ENCODE assay signal across 8 mouse cellular contexts in genomic region chr5:37029326-37029905, GRCm38 (mm10). TPM values are rescaled to one million over a fixed set of nuclear protein-coding genes. Genes with fewer than 3 reads are reported as not detected.
A peak's percentile ranks its signal among the peaks of the same experiment; 100 is the strongest.
DNase-seq lines count a peak whose midpoint lies in the region; ATAC-seq and TF ChIP-seq lines count a peak whose summit lies in the region.

No protein-coding gene starts in this region.

- no peak overlapping the region for H3K27ac ChIP-seq in heart, embryonic 12.5 days (ENCODE audit: poor library complexity, severe bottlenecking)
- no peak overlapping the region for H3K27ac ChIP-seq in ES-Bruce4 (ENCODE audit: insufficient read depth, low read length)
- no peak overlapping the region for H3K27ac ChIP-seq in embryonic facial prominence, embryonic 12.5 days
- H3K27ac ChIP-seq in limb, embryonic 14.5 days (replicated peaks; ENCODE audit: low read depth, low read length): no peak overlapping the region
- H3K27ac ChIP-seq in kidney, adult 2 months (ENCODE audit: insufficient read depth, low read depth, low read length): no peak overlapping the region

- ATAC-seq in heart, embryonic 12.5 days (ENCODE audit: insufficient number of reproducible peaks, low FRiP score): no peak
- ATAC-seq in embryonic facial prominence, embryonic 12.5 days (ENCODE audit: insufficient number of reproducible peaks, insufficient read depth, low FRiP score, low TSS enrichment): no peak
- ATAC-seq in limb, embryonic 14.5 days (ENCODE audit: low FRiP score, low read depth): no peak

- no peak overlapping the region for H3K9ac ChIP-seq in heart, embryonic 12.5 days
- H3K9ac ChIP-seq in ES-Bruce4 (ENCODE audit: low read depth, poor library complexity, severe bottlenecking): 0 out of 2 replicates have a peak overlapping the region, but pooled peaks have one; percentile 20
- H3K9ac ChIP-seq in embryonic facial prominence, embryonic 12.5 days: no peak overlapping the region
- H3K9ac ChIP-seq in limb, embryonic 14.5 days (ENCODE audit: low read depth, low read length, severe bottlenecking): no peak overlapping the region

- no peaks in the 10 kb centered on the region for H3K9me3 ChIP-seq in heart, embryonic 12.5 days (replicated peaks)
- H3K9me3 ChIP-seq in ES-Bruce4 (replicated peaks; ENCODE audit: control insufficient read depth, insufficient read depth, low read length, poor library complexity, severe bottlenecking): no peaks in the 10 kb centered on the region
- no peaks in the 10 kb centered on the region for H3K9me3 ChIP-seq in embryonic facial prominence, embryonic 12.5 days
- no peaks in the 10 kb centered on the region for H3K9me3 ChIP-seq in limb, embryonic 14.5 days (ENCODE audit: control insufficient read depth, low read length)

- peak overlapping the region; percentile 74 for H3K4me3 ChIP-seq in heart, embryonic 12.5 days
- H3K4me3 ChIP-seq in ES-Bruce4 (ENCODE audit: low read depth, low read length): peak overlapping the region; percentile 87
- peak overlapping the region; percentile 51 for H3K4me3 ChIP-seq in embryonic facial prominence, embryonic 12.5 days
- peak overlapping the region; percentile 52 for H3K4me3 ChIP-seq in limb, embryonic 14.5 days (replicated peaks; ENCODE audit: low read length)
- H3K4me3 ChIP-seq in kidney, adult 2 months (ENCODE audit: insufficient read depth, low read depth, low read length): no peak overlapping the region

- H3K36me3 ChIP-seq in heart, embryonic 12.5 days: no peaks in the 10 kb centered on the region
- no peaks in the 10 kb centered on the region for H3K36me3 ChIP-seq in ES-Bruce4 (ENCODE audit: control insufficient read depth, insufficient read depth, low read length, poor library complexity, severe bottlenecking)
- H3K36me3 ChIP-seq in embryonic facial prominence, embryonic 12.5 days: no peaks in the 10 kb centered on the region
- no peaks in the 10 kb centered on the region for H3K36me3 ChIP-seq in limb, embryonic 14.5 days (ENCODE audit: control insufficient read depth, insufficient read depth, low read length)
- no peaks in the 10 kb centered on the region for H3K36me3 ChIP-seq in kidney, adult 2 months (ENCODE audit: control insufficient read depth, insufficient read depth, low read length)

- TF ChIP-seq POLR2A in ES-Bruce4 (IDR thresholded peaks at IDR 0.05; ENCODE audit: insufficient read depth, low read length): no peak
- no peak for TF ChIP-seq POLR2A in limb, embryonic 14.5 days (IDR thresholded peaks at IDR 0.05; ENCODE audit: borderline replicate concordance, extremely low read depth, insufficient read depth, insufficient read length)
- TF ChIP-seq POLR2A in kidney, adult 2 months (IDR thresholded peaks at IDR 0.05; ENCODE audit: low read depth, low read length): no peak

- TF ChIP-seq EP300 in ES-Bruce4 (IDR thresholded peaks at IDR 0.05; ENCODE audit: insufficient read depth, low read depth, low read length): no peak

- peaks cover 73% of the 10 kb centered on the region for H3K27me3 ChIP-seq in heart, embryonic 12.5 days (replicated peaks)
- no peaks in the 10 kb centered on the region for H3K27me3 ChIP-seq in ES-Bruce4 (ENCODE audit: control insufficient read depth, insufficient read depth, low read length, poor library complexity, severe bottlenecking)
- H3K27me3 ChIP-seq in embryonic facial prominence, embryonic 12.5 days: peaks cover 70% of the 10 kb centered on the region
- peaks cover 53% of the 10 kb centered on the region for H3K27me3 ChIP-seq in limb, embryonic 14.5 days (ENCODE audit: control insufficient read depth, insufficient read depth, low read length)
- peaks cover 5% of the 10 kb centered on the region for H3K27me3 ChIP-seq in kidney, adult 2 months (replicated peaks; ENCODE audit: control insufficient read depth, insufficient read depth, low read length)

- DNase-seq in heart, adult 11 months: no peak
- DNase-seq in limb, embryonic 14.5 days (ENCODE audit: low spot score): no peak
- DNase-seq in retina, postnatal 1 day: no peak
- no peak for DNase-seq in kidney, adult 2 months
- no peak for DNase-seq in natural killer cell, adult 2 months (ENCODE audit: low spot score in 2 of 2)

- H3K4me1 ChIP-seq in heart, embryonic 12.5 days (replicated peaks): peaks cover 11% of the 10 kb centered on the region
- no peaks in the 10 kb centered on the region for H3K4me1 ChIP-seq in ES-Bruce4 (ENCODE audit: control insufficient read depth, insufficient read depth, low read length)
- H3K4me1 ChIP-seq in embryonic facial prominence, embryonic 12.5 days: peaks cover 12% of the 10 kb centered on the region; the same call in 1 of the 2 replicates
- 0 out of 2 replicates have a peak, but pooled peaks cover 5% of the 10 kb centered on the region for H3K4me1 ChIP-seq in limb, embryonic 14.5 days (ENCODE audit: control insufficient read depth, insufficient read depth, low read length)
- no peaks in the 10 kb centered on the region for H3K4me1 ChIP-seq in kidney, adult 2 months (ENCODE audit: control insufficient read depth, insufficient read depth, low read length)

- 1% methylated on average over 17 of the region's 17 CpGs for WGBS in heart, embryonic 12.5 days
- WGBS in embryonic facial prominence, embryonic 12.5 days: 1% methylated on average over 17 of the region's 17 CpGs
- 2% methylated on average over 16 of the region's 17 CpGs for WGBS in limb, embryonic 14.5 days
- 2% methylated on average over 17 of the region's 17 CpGs for WGBS in kidney, adult 2 months

- H3K4me2 ChIP-seq in heart, embryonic 12.5 days: peak overlapping the region; percentile 100
- peak overlapping the region; percentile 100 for H3K4me2 ChIP-seq in embryonic facial prominence, embryonic 12.5 days (replicated peaks)
- H3K4me2 ChIP-seq in limb, embryonic 14.5 days (replicated peaks; ENCODE audit: low read depth, low read length, severe bottlenecking): peak overlapping the region; percentile 97

- TF ChIP-seq CTCF in ES-Bruce4 (IDR thresholded peaks at IDR 0.05; ENCODE audit: low read depth, low read length): no peak
- no peak for TF ChIP-seq CTCF in kidney, adult 2 months (conservative IDR thresholded peaks at IDR 0.05; ENCODE audit: insufficient read depth, insufficient read length, low read depth, low read length)

RNA-seq across cellular contexts. Expression of gene Wfs1, which starts 40.4 kb away (rescaled TPM):
- 32.0 and 32.7 TPM in 2 replicates for polyA plus RNA-seq in heart, embryonic 12.5 days (2016; fragmentation: Nextera tagmentation; extraction: Ambion mirVana)
- polyA plus RNA-seq in ES-Bruce4 (2011; ENCODE audit: insufficient read depth, insufficient read length, low read depth, missing spikeins): 10.1 and 11.3 TPM in 2 replicates
- 9.7 and 10.7 TPM in 2 replicates for polyA plus RNA-seq in embryonic facial prominence, embryonic 12.5 days (2016; fragmentation: Nextera tagmentation; extraction: Ambion mirVana)
- 12.8 and 16.3 TPM in 2 replicates for polyA plus RNA-seq in limb, embryonic 14.5 days (2012; rRNA removed)
- 10.4 and 11.2 TPM in 2 replicates for polyA plus RNA-seq in limb, embryonic 14.5 days (2014; fragmentation: Nextera tagmentation; extraction: Ambion mirVana)
- polyA plus RNA-seq in kidney, adult 2 months (2012; rRNA removed): 18.8 and 20.0 TPM in 2 replicates

RNA-seq across cellular contexts. Expression of gene Gm1043, which starts 55.8 kb away (rescaled TPM):
- not detected in 2 replicates for polyA plus RNA-seq in heart, embryonic 12.5 days (2016; fragmentation: Nextera tagmentation; extraction: Ambion mirVana)
- not detected in 2 replicates for polyA plus RNA-seq in ES-Bruce4 (2011; ENCODE audit: insufficient read depth, insufficient read length, low read depth, missing spikeins)
- polyA plus RNA-seq in embryonic facial prominence, embryonic 12.5 days (2016; fragmentation: Nextera tagmentation; extraction: Ambion mirVana): not detected in 2 replicates
- 0.96 and 1.0 TPM in 2 replicates for polyA plus RNA-seq in limb, embryonic 14.5 days (2012; rRNA removed)
- polyA plus RNA-seq in limb, embryonic 14.5 days (2014; fragmentation: Nextera tagmentation; extraction: Ambion mirVana): 0.18 TPM in 1 of 2 replicates, not detected in the other
- 0.08 TPM in 2 replicates for polyA plus RNA-seq in kidney, adult 2 months (2012; rRNA removed)
